Mouse (Mus musculus): ENCODE results near the gene Cacna2d3.

Cacna2d3 gene

GRCm38 (mm10) chr14:29260621-29261020 lies 461.0 kb downstream of the Cacna2d3 start:
- no peak for DNase-seq (ENCODE audit: low spot score)

GRCm38 (mm10) chr14:29243516-29243915 lies 478.1 kb downstream of the Cacna2d3 start:
- no peak for DNase-seq (ENCODE audit: low spot score)

- no peak for DNase-seq (ENCODE audit: low spot score)
Observed at GRCm38 (mm10) chr14:29238446-29238845, 483.2 kb downstream of the Cacna2d3 start.

DNA sequence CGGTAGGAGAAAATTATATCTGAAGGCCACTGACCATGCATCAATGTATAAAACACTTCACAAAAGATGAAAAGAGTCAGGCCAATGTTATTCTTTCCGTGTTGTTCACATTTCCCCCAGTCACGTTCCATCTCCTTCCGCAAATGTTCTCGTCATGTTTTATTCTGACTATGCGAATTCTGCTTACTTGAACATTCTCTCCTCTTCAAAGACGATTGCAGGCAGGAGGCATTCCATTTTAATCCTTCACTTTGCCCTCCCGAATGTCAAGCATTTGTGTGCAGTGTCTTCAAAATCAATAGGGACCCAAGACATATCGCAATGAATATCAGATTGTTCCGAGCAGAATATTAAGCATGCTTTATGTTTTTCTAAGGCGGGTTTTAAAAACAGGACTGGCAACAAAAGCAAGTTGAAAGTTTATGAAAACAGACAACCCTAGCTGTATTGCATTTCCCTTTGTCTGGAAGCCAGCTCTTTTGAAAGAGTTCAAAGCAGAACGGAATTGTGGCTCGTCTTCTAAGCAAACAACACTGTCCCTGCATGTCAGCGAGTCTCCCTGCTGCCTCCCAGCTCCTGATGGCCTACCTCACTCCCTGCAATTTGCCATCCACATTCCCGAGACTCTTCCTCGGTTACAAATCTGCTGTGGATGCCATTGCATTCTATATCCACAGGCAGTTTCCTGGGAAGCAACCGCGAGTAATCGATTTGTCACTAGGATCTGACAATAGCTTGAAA lies 492.5 kb downstream of the Cacna2d3 start:
- DNase-seq (ENCODE audit: low spot score) = no peak

- no peak for DNase-seq (ENCODE audit: low spot score)
Observed at GRCm38 (mm10) chr14:29228471-29228870, 493.2 kb downstream of the Cacna2d3 start.

DNA sequence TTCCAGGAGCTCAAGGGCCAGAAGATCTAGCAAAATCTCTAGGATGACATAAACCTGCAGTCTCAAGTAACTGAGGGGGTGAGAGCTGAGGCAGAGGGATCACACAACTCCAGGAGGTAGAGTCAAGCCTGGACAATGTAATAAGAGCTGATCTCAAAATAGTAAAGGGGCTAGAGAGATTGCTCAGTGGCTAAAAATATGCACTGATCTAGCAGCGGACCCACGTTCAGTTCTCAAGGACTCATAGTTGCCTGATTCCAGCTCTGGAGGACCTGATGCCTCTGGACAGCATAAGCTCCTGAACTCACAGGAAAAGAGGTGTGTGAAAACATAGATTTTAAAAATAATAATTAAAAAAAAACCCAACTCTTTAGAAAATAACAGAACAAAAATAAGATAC lies 493.7 kb downstream of the Cacna2d3 start:
- no peak for DNase-seq (ENCODE audit: low spot score)

GRCm38 (mm10) chr14:29225754-29226365 lies 495.8 kb downstream of the Cacna2d3 start:
- no peak for DNase-seq (ENCODE audit: low spot score)

GRCm38 (mm10) chr14:29223012-29223411 lies 498.7 kb downstream of the Cacna2d3 start:
- no peak for DNase-seq (ENCODE audit: low spot score)

- DNase-seq (ENCODE audit: low spot score) = no peak
Observed at GRCm38 (mm10) chr14:29222191-29222882, 499.3 kb downstream of the Cacna2d3 start.

- DNase-seq (ENCODE audit: low spot score) = no peak
Observed at GRCm38 (mm10) chr14:29216106-29216505, 505.6 kb downstream of the Cacna2d3 start.

GRCm38 (mm10) chr14:29204967-29205268 lies 516.7 kb downstream of the Cacna2d3 start:
- no peak for DNase-seq (ENCODE audit: low spot score)

DNA sequence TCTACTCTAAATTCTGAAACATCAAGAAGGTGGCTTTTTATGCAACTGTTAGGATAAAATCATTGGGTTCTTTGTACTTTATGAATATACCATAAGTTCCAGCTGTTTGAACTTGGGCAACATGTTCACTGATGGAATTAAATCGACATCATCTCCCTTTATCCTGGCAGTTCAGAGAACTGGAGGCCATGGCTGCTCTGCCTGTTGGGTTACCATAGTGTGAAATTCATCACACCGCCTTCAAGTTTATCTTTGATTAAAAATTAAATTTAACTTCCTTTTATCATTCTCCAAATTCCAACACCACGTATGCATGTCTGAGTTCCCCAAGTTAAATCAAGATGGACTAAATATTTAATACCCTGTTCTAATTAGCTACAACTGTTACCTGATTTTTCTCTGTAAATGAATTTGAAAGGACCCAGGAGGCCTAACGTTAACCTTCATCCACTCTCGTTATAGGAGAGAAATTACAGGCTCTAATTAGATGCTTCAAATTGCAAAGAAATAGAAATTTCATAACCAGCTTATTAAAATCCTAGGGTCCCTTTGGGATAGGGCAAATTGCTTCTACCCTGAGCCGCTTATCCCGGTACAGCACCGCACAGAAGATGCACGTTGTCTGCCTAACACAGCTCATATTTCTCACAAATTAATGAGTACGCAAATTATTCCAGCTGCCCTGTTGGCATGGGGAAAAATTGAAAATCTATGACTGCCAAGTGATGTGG lies 517.3 kb downstream of the Cacna2d3 start:
- no peak for DNase-seq (ENCODE audit: low spot score)

- no peak for DNase-seq (ENCODE audit: low spot score)
Observed at GRCm38 (mm10) chr14:29196171-29196570, 525.5 kb downstream of the Cacna2d3 start.

GRCm38 (mm10) chr14:29191426-29191825 lies 530.2 kb downstream of the Cacna2d3 start:
- no peak for DNase-seq (ENCODE audit: low spot score)

GRCm38 (mm10) chr14:29183730-29184129 lies 537.9 kb downstream of the Cacna2d3 start:
- DNase-seq (ENCODE audit: low spot score) = no peak

DNA sequence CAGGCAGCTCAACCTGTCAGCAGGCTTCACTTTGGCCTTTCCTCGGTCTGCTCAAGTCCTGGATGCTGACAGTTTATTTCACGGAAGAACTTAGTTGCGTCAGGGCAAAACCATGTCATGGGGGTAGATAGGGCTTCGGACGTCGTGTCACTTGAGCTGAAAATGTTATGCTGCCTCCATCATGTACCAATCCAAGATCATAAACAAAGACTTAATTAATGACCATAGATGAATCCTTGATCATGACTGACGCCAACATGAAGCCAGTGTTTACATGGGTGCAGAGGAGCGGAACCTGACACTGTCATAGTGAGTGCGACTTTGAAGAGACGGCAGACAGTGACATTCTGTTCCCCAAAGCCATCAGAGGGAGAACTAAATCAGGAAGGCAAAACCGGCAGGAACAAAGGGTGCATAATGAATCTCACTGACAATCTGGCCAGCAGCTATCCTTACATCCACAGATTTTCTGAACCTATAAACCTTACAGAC lies 542.2 kb downstream of the Cacna2d3 start:
- DNase-seq (ENCODE audit: low spot score) = no peak

GRCm38 (mm10) chr14:29178695-29179396 lies 542.8 kb downstream of the Cacna2d3 start:
- no peak for DNase-seq (ENCODE audit: low spot score)

- no peak for DNase-seq (ENCODE audit: low spot score)
Observed at GRCm38 (mm10) chr14:29174762-29175161, 546.9 kb downstream of the Cacna2d3 start.

DNA sequence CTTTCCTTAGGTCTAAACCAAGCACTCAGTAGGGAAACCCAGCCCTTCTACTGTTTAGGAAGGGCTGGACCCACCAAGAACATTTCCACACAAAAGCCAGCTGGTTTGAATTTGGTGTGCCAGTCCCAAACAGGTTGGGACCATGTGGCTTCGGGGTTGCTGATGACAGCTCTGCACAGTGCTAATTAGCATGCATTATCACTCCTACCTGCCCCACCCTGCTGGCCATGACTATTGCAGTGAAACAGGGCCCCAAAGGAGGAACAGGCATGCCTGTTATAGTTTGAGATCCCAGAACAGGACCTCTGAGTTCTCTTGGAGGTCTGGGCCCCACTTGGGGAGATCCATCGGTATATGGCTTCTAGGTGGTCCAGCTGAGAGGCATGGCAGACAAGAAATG lies 549.5 kb downstream of the Cacna2d3 start:
- no peak for DNase-seq (ENCODE audit: low spot score)

GRCm38 (mm10) chr14:29164653-29165030 lies 557.0 kb downstream of the Cacna2d3 start:
- no peak for DNase-seq (ENCODE audit: low spot score)

GRCm38 (mm10) chr14:29163998-29164652 lies 557.5 kb downstream of the Cacna2d3 start:
- DNase-seq (ENCODE audit: low spot score) = no peak
